Mouse (Mus musculus) thymus, adult 2 months (tissue): ENCODE measurements around the gene Tmem189. TPM values are rescaled to one million over a fixed set of nuclear protein-coding genes. Genes with fewer than 3 reads are reported as not detected.

Experiments
- DNase-seq: peaks from one replicate; pipeline ENCODE4 v3.0.0; 2021
- H3K27ac ChIP-seq: fragments of 200-500 bp; 2 replicates; pipeline ENCODE4 v1.5.1; 2012; ENCODE audit warnings: low read length, control low read depth; ENCODE audit not compliant: control insufficient read depth, insufficient read depth
- H3K27me3 ChIP-seq: fragments of 200-500 bp; 2 replicates; pipeline ENCODE4 v1.6.1; 2012; ENCODE audit warnings: mild to moderate bottlenecking, low read length, moderate library complexity, mixed read lengths; ENCODE audit not compliant: control insufficient read depth, insufficient read depth
- H3K36me3 ChIP-seq: fragments of 200-500 bp; 2 replicates; pipeline ENCODE4 v1.6.1; 2012; ENCODE audit warnings: mild to moderate bottlenecking, low read length, moderate library complexity; ENCODE audit not compliant: control insufficient read depth, insufficient read depth
- H3K4me1 ChIP-seq: fragments of 200-500 bp; replicated peaks from 2 replicates; pipeline ENCODE4 v1.6.1; 2012; ENCODE audit warnings: low read length; ENCODE audit not compliant: control insufficient read depth, insufficient read depth
- H3K4me3 ChIP-seq: fragments of 200-500 bp; 2 replicates; pipeline ENCODE4 v1.5.1; 2012; ENCODE audit warnings: mild to moderate bottlenecking, low read length, control low read depth, moderate library complexity; ENCODE audit not compliant: control insufficient read depth, insufficient read depth
- CTCF ChIP-seq: fragments of 200-500 bp; IDR thresholded peaks from 2 replicates; pipeline ENCODE4 v1.5.1; 2012; ENCODE audit warnings: mild to moderate bottlenecking, control low read depth, low read length, moderate library complexity, borderline replicate concordance; ENCODE audit not compliant: control insufficient read depth, poor library complexity, insufficient read depth; ENCODE audit errors: extremely low read depth
- POLR2A ChIP-seq: fragments of 200-500 bp; IDR thresholded peaks from 2 replicates; pipeline ENCODE4 v1.6.1; 2012; ENCODE audit warnings: mild to moderate bottlenecking, low read length, control low read depth, moderate library complexity; ENCODE audit not compliant: control insufficient read depth, poor library complexity, insufficient read depth; ENCODE audit errors: extremely low read depth
- WGBS: fragments of 180-500 bp; shearing (Covaris S2); methylation state at CpG from one replicate; pipeline ENCODE4 v1.1.7; 2018; 5-methylcytosine and 5-hydroxymethylcytosine counted together
- polyA plus RNA-seq: library from polyadenylated mRNA; depleted of rRNA; stranded (reverse); fragments of >200 nt; gene quantifications from 2 replicates; pipeline ENCODE4 v1.2.3, GENCODE M21; 2012

The Tmem189 gene
- polyA plus RNA-seq, 1 experiment, result 209 TPM

DNA sequence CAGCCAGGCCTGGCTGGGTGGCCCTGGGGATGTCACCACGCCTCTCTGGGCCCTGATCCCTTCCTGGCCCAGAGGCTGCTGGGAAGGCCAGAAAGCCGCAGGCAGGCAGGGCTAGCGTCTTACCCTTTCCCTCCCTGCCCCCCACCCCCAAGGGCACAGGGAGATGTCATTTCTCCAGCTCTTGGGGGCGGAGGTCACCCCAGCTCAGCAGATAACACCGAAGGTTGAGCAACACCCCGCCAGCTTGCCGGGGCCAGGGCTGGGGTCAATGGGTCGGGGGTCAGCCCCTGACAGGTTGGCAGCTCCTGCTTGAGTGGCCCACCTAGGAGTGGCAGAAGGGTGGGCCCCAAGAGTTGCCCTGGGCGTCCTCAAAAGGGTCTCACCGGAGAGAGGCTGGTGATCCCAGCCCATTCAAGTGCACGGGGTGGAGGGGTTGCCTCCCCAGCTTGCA is 1.9 kb downstream of the Tmem189 start:
- Histone ChIP-seq H3K27me3 (no peaks in the 10 kb centered on the region; the same call in 1 of the 2 replicates), H3K36me3 (no peaks in the 10 kb centered on the region), H3K4me1 (peaks cover 13% of the 10 kb centered on the region), H3K4me3 (no peak overlapping the region), H3K27ac (no peak overlapping the region)
- no peak for DNase-seq
- TF ChIP-seq CTCF, result no peak
- TF ChIP-seq POLR2A, result no peak
- 95% methylated on average over 11 of the region's 11 CpGs for WGBS

DNA sequence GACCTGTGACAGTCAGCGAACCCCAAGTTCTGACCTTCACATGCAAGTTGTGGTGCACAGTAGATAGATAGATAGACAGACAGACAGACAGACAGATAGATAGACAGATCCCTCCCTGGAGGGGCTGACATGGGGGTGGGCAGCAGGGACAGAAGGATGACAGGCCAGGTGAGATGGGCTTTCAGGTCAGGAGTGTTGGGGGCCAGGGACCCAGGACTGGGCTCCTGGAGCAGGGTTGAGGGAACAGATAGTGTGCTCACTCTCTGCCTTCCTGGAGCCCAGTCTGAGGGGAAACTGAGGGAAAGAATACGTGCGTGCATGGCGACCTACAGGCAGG is 2.4 kb downstream of the Tmem189 start:
- WGBS, result 91% methylated on average over 4 of the region's 4 CpGs
- H3K4me1 ChIP-seq, result peaks cover 13% of the 10 kb centered on the region
- H3K27me3 ChIP-seq, result no peaks in the 10 kb centered on the region; the same call in 1 of the 2 replicates
- no peak for TF ChIP-seq POLR2A
- no peak for TF ChIP-seq CTCF
- DNase-seq, result no peak
- H3K36me3 ChIP-seq, result no peaks in the 10 kb centered on the region
- H3K27ac ChIP-seq, result no peak overlapping the region
- no peak overlapping the region for H3K4me3 ChIP-seq

DNA sequence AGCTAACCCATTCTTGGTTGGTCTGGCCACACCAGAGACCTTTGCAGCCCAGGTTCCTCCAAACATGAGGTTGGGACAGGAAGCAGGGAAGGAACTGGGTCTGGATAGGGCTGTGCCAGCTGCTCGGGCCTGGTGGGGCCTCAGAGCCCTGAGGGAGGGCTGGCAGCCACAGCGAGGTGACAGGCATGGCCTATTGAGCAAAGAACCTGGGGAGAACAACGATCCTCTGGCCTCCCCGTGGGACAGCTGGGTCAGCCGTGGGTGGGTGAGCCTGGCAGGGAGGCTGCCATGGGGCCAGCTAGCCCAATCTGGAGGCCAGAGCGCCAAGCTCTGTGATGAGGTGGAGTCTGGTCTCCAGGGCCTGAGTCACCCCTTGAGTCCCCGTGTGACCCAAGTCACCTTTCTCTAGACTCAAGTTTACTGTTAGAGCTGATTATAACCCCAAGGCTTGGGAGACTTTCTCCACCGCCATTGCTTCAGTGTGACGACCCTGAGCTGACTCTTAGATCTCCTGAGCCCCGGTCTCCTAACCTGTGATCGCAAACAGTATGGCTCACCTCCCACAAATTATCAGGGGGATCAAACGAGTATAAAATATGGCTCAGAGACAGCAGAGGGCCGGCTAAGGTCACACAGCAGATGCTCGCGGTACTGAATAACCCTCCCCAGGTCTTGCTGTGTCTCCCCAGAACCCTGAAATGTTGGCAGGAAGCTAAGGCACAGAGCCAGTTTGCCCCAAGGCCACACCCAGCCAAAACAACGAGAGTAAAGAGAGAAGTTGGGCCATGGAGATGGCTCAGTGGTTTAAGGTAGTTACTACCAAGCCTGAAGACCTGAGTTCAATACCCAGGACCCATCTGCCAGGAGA is 3.0 kb downstream of the Tmem189 start:
- 50% methylated on average over 16 of the region's 16 CpGs for WGBS
- H3K27ac ChIP-seq, result no peak overlapping the region
- no peaks in the 10 kb centered on the region for H3K36me3 ChIP-seq
- H3K4me3 ChIP-seq, result no peak overlapping the region
- no peaks in the 10 kb centered on the region; the same call in 1 of the 2 replicates for H3K27me3 ChIP-seq
- no peak for TF ChIP-seq CTCF
- no peak for TF ChIP-seq POLR2A
- DNase-seq, result no peak
- peaks cover 13% of the 10 kb centered on the region for H3K4me1 ChIP-seq

DNA sequence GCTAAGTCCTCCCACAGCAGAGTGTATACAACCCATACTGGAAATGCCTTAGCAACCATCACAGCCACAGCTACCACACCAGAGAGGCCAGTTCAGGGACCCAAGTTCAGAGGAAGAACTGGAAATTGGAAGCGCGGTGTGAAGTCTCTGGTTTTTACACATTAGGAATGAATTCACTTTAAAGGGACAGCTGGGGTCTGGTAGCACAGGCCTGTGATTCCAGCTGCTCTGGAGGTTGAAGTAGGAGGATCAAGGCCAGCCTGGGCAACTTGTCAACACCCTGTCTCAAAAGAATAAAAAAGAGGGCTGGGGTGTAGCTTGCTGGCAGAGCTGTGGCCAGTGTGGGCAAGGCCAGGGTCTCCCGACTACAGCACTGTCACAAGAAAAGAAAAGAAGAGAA is 3.8 kb downstream of the Tmem189 start:
- Histone ChIP-seq H3K4me1 (peaks cover 13% of the 10 kb centered on the region), H3K27me3 (no peaks in the 10 kb centered on the region; the same call in 1 of the 2 replicates), H3K27ac (no peak overlapping the region), H3K36me3 (no peaks in the 10 kb centered on the region), H3K4me3 (no peak overlapping the region)
- no peak for TF ChIP-seq CTCF
- 84% methylated on average over 3 of the region's 3 CpGs for WGBS
- no peak for DNase-seq

DNA sequence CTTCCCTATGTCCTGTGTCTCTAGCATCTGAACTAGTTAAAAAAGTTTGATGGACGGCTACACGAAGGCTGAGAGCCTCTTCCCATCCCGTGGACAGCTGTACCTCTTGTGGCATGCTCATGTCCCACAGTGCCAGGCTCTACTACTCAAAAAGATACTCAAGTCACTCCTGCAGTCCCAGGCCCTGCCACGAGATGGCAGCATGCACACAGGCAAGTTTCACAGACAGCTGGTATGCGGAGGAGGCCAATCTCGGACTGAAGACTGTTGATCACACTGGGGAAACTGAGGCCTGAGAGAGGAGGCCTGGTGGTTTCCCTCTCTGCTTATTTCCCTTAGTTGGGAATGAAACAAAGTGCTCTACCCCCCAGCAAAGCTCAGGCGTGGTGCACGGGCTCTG is 4.5 kb downstream of the Tmem189 start:
- TF ChIP-seq CTCF, result peak; percentile 95
- no peak for TF ChIP-seq POLR2A
- H3K4me1 ChIP-seq, result peaks cover 12% of the 10 kb centered on the region
- peak; percentile 96 for DNase-seq
- H3K4me3 ChIP-seq, result no peak overlapping the region
- 18% methylated on average over 8 of the region's 8 CpGs for WGBS
- H3K36me3 ChIP-seq, result no peaks in the 10 kb centered on the region
- H3K27me3 ChIP-seq, result no peaks in the 10 kb centered on the region
- H3K27ac ChIP-seq, result no peak overlapping the region

DNA sequence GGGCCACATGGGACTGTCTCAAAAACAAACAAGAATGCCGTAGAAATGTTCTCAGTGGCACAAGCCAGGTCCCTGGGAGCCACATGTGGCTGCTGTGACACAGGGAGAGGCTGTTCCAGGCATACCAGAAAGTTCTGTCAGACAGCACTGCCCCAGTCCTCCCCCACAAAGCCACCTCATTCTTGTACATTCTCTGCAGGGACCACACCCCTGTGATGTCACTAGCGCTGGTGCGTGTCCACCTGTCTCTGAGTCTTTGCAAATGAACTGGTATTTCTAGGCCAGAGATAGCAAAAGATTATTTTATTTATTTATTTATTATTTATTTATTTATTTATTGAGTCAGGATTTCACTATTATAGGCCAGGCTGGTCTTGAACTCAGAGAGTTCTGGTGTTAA is 5.9 kb downstream of the Tmem189 start:
- Histone ChIP-seq H3K27me3 (no peaks in the 10 kb centered on the region), H3K27ac (no peak overlapping the region), H3K36me3 (no peaks in the 10 kb centered on the region), H3K4me1 (peaks cover 4% of the 10 kb centered on the region; the same call in 1 of the 2 replicates), H3K4me3 (no peak overlapping the region)
- 94% methylated on average over 3 of the region's 3 CpGs for WGBS
- TF ChIP-seq CTCF (no peak), POLR2A (no peak)
- DNase-seq, result no peak
